Comparison of ENCODE assay signal across 8 mouse cellular contexts in genomic region chr4:135856223-135857091, GRCm38 (mm10). TPM values are rescaled to one million over a fixed set of nuclear protein-coding genes. Genes with fewer than 3 reads are reported as not detected.
DNase-seq lines count a peak whose midpoint lies in the region; ATAC-seq and TF ChIP-seq lines count a peak whose summit lies in the region.

No protein-coding gene starts in this region.

- peak; percentile 71 for DNase-seq in ovary, postnatal 36 days (ENCODE audit: low spot score)
- no peak for DNase-seq in ovary, postnatal 10 days (ENCODE audit: low spot score)
- DNase-seq in embryo, embryonic 10.5 days (ENCODE audit: low spot score) = peak; percentile 80
- DNase-seq in gastrocnemius, postnatal 4 days (ENCODE audit: low spot score in 2 of 2) = peak; percentile 66 to 81
- no peak for DNase-seq in liver, adult 2 months (ENCODE audit: extremely low read depth, low read depth, low spot score)
- DNase-seq in midbrain, postnatal 0 days (ENCODE audit: low spot score) = peak; percentile 76
- peak; percentile 82 for DNase-seq in stomach, postnatal 0 days (ENCODE audit: low spot score)

- no peaks in the 10 kb centered on the region for H3K9me3 ChIP-seq in intestine, postnatal 0 days (ENCODE audit: control insufficient read depth)
- no peaks in the 10 kb centered on the region for H3K9me3 ChIP-seq in midbrain, postnatal 0 days (ENCODE audit: low read length)
- no peaks in the 10 kb centered on the region for H3K9me3 ChIP-seq in stomach, postnatal 0 days (ENCODE audit: control insufficient read depth, low read length)

- peaks cover 4% of the 10 kb centered on the region; the same call in 1 of the 2 replicates for H3K36me3 ChIP-seq in intestine, postnatal 0 days (ENCODE audit: control insufficient read depth, insufficient read depth)
- H3K36me3 ChIP-seq in liver, adult 2 months (ENCODE audit: control insufficient read depth, insufficient read depth, low read length) = no peaks in the 10 kb centered on the region
- H3K36me3 ChIP-seq in midbrain, postnatal 0 days (ENCODE audit: insufficient read depth, low read length) = no peaks in the 10 kb centered on the region
- no peaks in the 10 kb centered on the region for H3K36me3 ChIP-seq in stomach, postnatal 0 days (ENCODE audit: control insufficient read depth, insufficient read depth, low read length)

- no peak for TF ChIP-seq EP300 in stomach, postnatal 0 days (optimal IDR thresholded peaks at IDR 0.05)

- ATAC-seq in intestine, postnatal 0 days = peak; percentile 76
- peak; percentile 69 for ATAC-seq in midbrain, postnatal 0 days (ENCODE audit: low FRiP score)
- ATAC-seq in stomach, postnatal 0 days (ENCODE audit: low FRiP score, low TSS enrichment) = peak; percentile 78

- H3K9ac ChIP-seq in intestine, postnatal 0 days (ENCODE audit: low read depth, low read length) = peak overlapping the region; percentile 87
- H3K9ac ChIP-seq in liver, adult 2 months (ENCODE audit: low read depth, low read length) = peak overlapping the region; percentile 93
- H3K9ac ChIP-seq in midbrain, postnatal 0 days (replicated peaks; ENCODE audit: low read length, poor library complexity, severe bottlenecking) = peak overlapping the region; percentile 91
- peak overlapping the region; percentile 89 for H3K9ac ChIP-seq in stomach, postnatal 0 days (ENCODE audit: low read length)

- TF ChIP-seq CTCF in intestine, postnatal 0 days (IDR thresholded peaks at IDR 0.05; ENCODE audit: low read depth) = no peak
- TF ChIP-seq CTCF in liver, adult 2 months (IDR thresholded peaks at IDR 0.05; ENCODE audit: low read depth, low read length) = no peak
- no peak for TF ChIP-seq CTCF in midbrain, postnatal 0 days (IDR thresholded peaks at IDR 0.05)
- TF ChIP-seq CTCF in stomach, postnatal 0 days (IDR thresholded peaks at IDR 0.05; ENCODE audit: low read depth) = no peak

- H3K27me3 ChIP-seq in intestine, postnatal 0 days (replicated peaks; ENCODE audit: control insufficient read depth, insufficient read depth, low read length) = no peaks in the 10 kb centered on the region
- no peaks in the 10 kb centered on the region for H3K27me3 ChIP-seq in liver, adult 2 months (ENCODE audit: control insufficient read depth, insufficient read depth, low read length)
- no peaks in the 10 kb centered on the region for H3K27me3 ChIP-seq in midbrain, postnatal 0 days (ENCODE audit: insufficient read depth, low read length)
- H3K27me3 ChIP-seq in stomach, postnatal 0 days (ENCODE audit: control insufficient read depth, insufficient read depth, low read length) = no peaks in the 10 kb centered on the region

- H3K79me2 ChIP-seq in liver, adult 2 months (ENCODE audit: control insufficient read depth, insufficient read depth, low read length) = peaks cover 12% of the 10 kb centered on the region; the same call in 1 of the 2 replicates

- peaks cover 4% of the 10 kb centered on the region; the same call in 1 of the 2 replicates for H3K4me1 ChIP-seq in intestine, postnatal 0 days (replicated peaks; ENCODE audit: control insufficient read depth, insufficient read depth, low read length)
- H3K4me1 ChIP-seq in liver, adult 2 months (ENCODE audit: control insufficient read depth, insufficient read depth, low read length) = peaks cover 6% of the 10 kb centered on the region
- H3K4me1 ChIP-seq in midbrain, postnatal 0 days (ENCODE audit: insufficient read depth, low read length) = peaks cover 10% of the 10 kb centered on the region
- H3K4me1 ChIP-seq in stomach, postnatal 0 days (replicated peaks; ENCODE audit: control insufficient read depth, insufficient read depth) = no peaks in the 10 kb centered on the region; the same call in 1 of the 2 replicates

- H3K27ac ChIP-seq in intestine, postnatal 0 days (ENCODE audit: low read depth, low read length) = peak overlapping the region; percentile 98
- H3K27ac ChIP-seq in liver, adult 2 months (replicated peaks; ENCODE audit: insufficient read depth, low read depth, low read length) = peak overlapping the region; percentile 89
- peak overlapping the region; percentile 97 for H3K27ac ChIP-seq in midbrain, postnatal 0 days (ENCODE audit: low read depth, low read length)
- peak overlapping the region; percentile 98 for H3K27ac ChIP-seq in stomach, postnatal 0 days (replicated peaks)

- WGBS in intestine, postnatal 0 days = under 1% methylated on average over 91 of the region's 91 CpGs
- WGBS in liver, adult 2 months = under 1% methylated on average over 91 of the region's 91 CpGs
- under 1% methylated on average over 86 of the region's 91 CpGs for WGBS in midbrain, postnatal 0 days
- WGBS in stomach, postnatal 0 days = under 1% methylated on average over 87 of the region's 91 CpGs

- no peak for TF ChIP-seq POLR2A in liver, adult 2 months (IDR thresholded peaks at IDR 0.05; ENCODE audit: extremely low read depth, insufficient read depth, low read length)

- peak overlapping the region; percentile 74 for H3K4me2 ChIP-seq in intestine, postnatal 0 days (replicated peaks; ENCODE audit: low read depth)
- peak overlapping the region; percentile 58 for H3K4me2 ChIP-seq in midbrain, postnatal 0 days (ENCODE audit: low read depth, low read length, poor library complexity, severe bottlenecking)
- peak overlapping the region; percentile 62 for H3K4me2 ChIP-seq in stomach, postnatal 0 days (replicated peaks; ENCODE audit: low read depth)

- H3K4me3 ChIP-seq in intestine, postnatal 0 days (ENCODE audit: low read depth, low read length) = peak overlapping the region; percentile 94
- H3K4me3 ChIP-seq in liver, adult 2 months (ENCODE audit: insufficient read depth, low read depth, low read length) = peak overlapping the region; percentile 84
- peak overlapping the region; percentile 84 for H3K4me3 ChIP-seq in midbrain, postnatal 0 days (ENCODE audit: low read depth, low read length)
- H3K4me3 ChIP-seq in stomach, postnatal 0 days (ENCODE audit: low read depth, low read length) = peak overlapping the region; percentile 89

RNA-seq across cellular contexts. Expression of gene Srsf10, which starts 0.9 kb away (rescaled TPM):
- total RNA-seq in gastrocnemius, postnatal 4 days (2021) = 10 to 100 TPM; 61.0 to 86.0 TPM
- 84.2 and 89.2 TPM in 2 replicates for polyA plus RNA-seq in intestine, postnatal 0 days (2015; fragmentation: Nextera tagmentation; extraction: Ambion mirVana)
- total RNA-seq in liver, adult 2 months (2014; rRNA removed) = 32.9 and 37.0 TPM in 2 replicates
- polyA plus RNA-seq in liver, adult 2 months (2012; rRNA removed) = 31.3 and 36.4 TPM in 2 replicates
- total RNA-seq in midbrain, postnatal 0 days (2014; rRNA removed) = 66.6 and 92.7 TPM in 2 replicates
- 134 and 155 TPM in 2 replicates for polyA plus RNA-seq in midbrain, postnatal 0 days (2015; fragmentation: Nextera tagmentation; extraction: Ambion mirVana)
- polyA plus RNA-seq in stomach, postnatal 0 days (2015; fragmentation: Nextera tagmentation; extraction: Ambion mirVana) = 83.7 and 88.1 TPM in 2 replicates

RNA-seq across cellular contexts. Expression of gene Pnrc2, which starts 17.2 kb away (rescaled TPM):
- 10 to 100 TPM; 76.6 to 91.3 TPM for total RNA-seq in gastrocnemius, postnatal 4 days (2021)
- 103 and 114 TPM in 2 replicates for polyA plus RNA-seq in intestine, postnatal 0 days (2015; fragmentation: Nextera tagmentation; extraction: Ambion mirVana)
- total RNA-seq in liver, adult 2 months (2014; rRNA removed) = 37.3 and 56.5 TPM in 2 replicates
- 6.7 and 12.2 TPM in 2 replicates for polyA plus RNA-seq in liver, adult 2 months (2012; rRNA removed)
- total RNA-seq in midbrain, postnatal 0 days (2014; rRNA removed) = 52.6 and 64.4 TPM in 2 replicates
- 67.6 and 72.6 TPM in 2 replicates for polyA plus RNA-seq in midbrain, postnatal 0 days (2015; fragmentation: Nextera tagmentation; extraction: Ambion mirVana)
- polyA plus RNA-seq in stomach, postnatal 0 days (2015; fragmentation: Nextera tagmentation; extraction: Ambion mirVana) = 101 TPM in 2 replicates

RNA-seq across cellular contexts. Expression of gene Cnr2, which starts 38.7 kb away (rescaled TPM):
- total RNA-seq in gastrocnemius, postnatal 4 days (2021) = under 1 TPM; 0.65 to 0.78 TPM
- 0.14 and 0.24 TPM in 2 replicates for polyA plus RNA-seq in intestine, postnatal 0 days (2015; fragmentation: Nextera tagmentation; extraction: Ambion mirVana)
- total RNA-seq in liver, adult 2 months (2014; rRNA removed) = 3.0 and 3.9 TPM in 2 replicates
- 1.4 and 2.1 TPM in 2 replicates for polyA plus RNA-seq in liver, adult 2 months (2012; rRNA removed)
- total RNA-seq in midbrain, postnatal 0 days (2014; rRNA removed) = 0.19 and 0.55 TPM in 2 replicates
- 0.04 and 0.17 TPM in 2 replicates for polyA plus RNA-seq in midbrain, postnatal 0 days (2015; fragmentation: Nextera tagmentation; extraction: Ambion mirVana)
- polyA plus RNA-seq in stomach, postnatal 0 days (2015; fragmentation: Nextera tagmentation; extraction: Ambion mirVana) = 0.10 and 0.11 TPM in 2 replicates

Comparison
In these comparisons a context has a peak if more than half of its experiments do, and no peak if none do; other contexts are left out.
1. DNase-seq: peak in ovary, postnatal 36 days (single experiment), embryo, embryonic 10.5 days (single experiment), gastrocnemius, postnatal 4 days (2 of 2), midbrain, postnatal 0 days (single experiment) and stomach, postnatal 0 days (single experiment); none in ovary, postnatal 10 days (single experiment) and liver, adult 2 months (single experiment).
2. Peak in every context shown above with its lines, with median percentiles within 50 percentile points of each other: ATAC-seq, H3K27ac ChIP-seq, H3K4me2 ChIP-seq, H3K4me3 ChIP-seq and H3K9ac ChIP-seq.